Mouse (Mus musculus) yolk sac, embryonic 10.5 days (tissue): ENCODE data around the gene Wdr20.

Source experiments
- DNase-seq: peaks from one replicate; pipeline ENCODE4 v3.0.0-alpha.2; 2017; ENCODE audit warnings: low spot score

The Wdr20 gene

GRCm38 (mm10) chr12:110779296-110779695, 41.6 kb downstream of the Wdr20 start:
- DNase-seq, result no peak

- no peak for DNase-seq
Observed at GRCm38 (mm10) chr12:110781181-110781580, 43.4 kb downstream of the Wdr20 start.

DNA sequence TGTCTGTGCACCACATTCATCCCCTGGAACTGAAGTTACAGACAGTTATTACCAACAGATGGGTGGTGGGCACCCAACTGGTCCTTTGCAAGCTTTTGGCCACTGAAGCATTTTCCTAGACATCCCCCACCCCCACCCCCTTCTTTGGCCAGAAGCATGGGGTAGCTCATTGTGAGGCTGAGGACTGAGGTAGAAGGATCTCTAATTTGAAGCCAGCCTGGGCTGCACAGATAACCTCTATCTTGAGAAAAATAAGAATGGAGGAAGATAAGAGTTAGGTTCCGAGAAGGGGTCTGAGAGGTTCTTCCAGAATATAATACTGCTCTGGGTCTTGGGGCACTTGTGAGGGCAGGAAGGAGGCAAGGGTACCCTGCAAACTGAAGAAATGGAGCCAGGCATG, 44.5 kb downstream of the Wdr20 start:
- no peak for DNase-seq

DNA sequence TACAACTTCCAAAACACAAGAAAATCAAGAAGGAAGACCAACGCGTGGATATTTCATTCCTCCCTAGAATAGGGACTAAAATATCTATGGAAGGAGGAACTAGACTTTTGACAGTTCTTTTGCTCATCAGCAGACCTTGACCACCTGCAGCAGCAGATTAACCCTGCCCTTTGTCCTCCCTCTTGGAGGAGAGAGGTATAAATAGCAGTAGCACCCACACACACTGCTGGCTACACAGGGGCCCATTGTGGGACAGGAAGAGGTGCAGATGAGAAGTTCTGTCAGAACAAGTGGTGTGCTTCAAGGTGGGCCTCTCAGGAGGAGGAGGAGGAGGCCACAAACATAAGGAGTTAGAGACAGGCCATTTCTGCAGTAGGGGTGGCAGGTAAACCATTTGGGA, 46.5 kb downstream of the Wdr20 start:
- DNase-seq, result no peak

DNA sequence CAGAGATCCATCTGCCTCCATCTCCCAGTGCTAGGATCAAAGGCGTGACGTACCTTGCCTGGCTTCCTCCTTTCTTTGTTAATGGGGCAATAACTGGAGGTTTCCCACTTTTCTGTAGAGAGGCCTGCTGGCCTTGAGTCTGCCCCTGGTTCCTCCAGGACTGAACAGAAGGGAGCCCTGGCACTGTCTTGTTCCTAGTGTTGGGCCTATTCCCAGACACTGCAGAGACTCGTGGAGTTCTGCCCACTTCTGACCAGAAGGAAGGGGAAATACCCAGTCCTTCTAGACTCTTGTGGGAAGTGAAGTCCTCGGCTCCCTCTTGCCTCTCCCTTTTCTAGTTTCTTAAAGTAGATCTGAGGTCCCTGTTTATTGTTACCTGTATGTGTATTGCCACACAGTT, 48.5 kb downstream of the Wdr20 start:
- no peak for DNase-seq

DNA sequence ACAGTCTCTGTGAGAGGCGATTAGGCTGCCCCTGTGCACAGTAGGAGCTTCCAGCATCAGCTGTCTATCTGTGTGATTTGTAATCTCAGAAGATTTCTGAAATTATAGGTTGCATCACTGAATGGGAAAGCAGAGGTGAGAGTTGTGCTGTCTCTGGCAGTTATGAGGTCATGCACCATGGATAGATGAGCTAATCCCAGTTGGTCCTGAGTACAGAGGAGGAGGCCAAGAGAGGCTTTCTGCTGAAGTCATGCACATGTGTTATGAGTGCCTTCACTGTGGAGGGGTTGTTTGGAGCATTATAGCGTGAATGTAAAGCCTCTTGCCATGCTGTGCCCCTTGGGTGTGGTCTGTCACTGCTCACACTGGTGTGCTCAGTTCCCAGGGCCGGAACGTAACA, 52.8 kb downstream of the Wdr20 start:
- DNase-seq, result no peak

GRCm38 (mm10) chr12:110791026-110791425, 53.3 kb downstream of the Wdr20 start:
- no peak for DNase-seq

- DNase-seq, result no peak
Observed at GRCm38 (mm10) chr12:110795035-110795434, 57.3 kb downstream of the Wdr20 start.

DNA sequence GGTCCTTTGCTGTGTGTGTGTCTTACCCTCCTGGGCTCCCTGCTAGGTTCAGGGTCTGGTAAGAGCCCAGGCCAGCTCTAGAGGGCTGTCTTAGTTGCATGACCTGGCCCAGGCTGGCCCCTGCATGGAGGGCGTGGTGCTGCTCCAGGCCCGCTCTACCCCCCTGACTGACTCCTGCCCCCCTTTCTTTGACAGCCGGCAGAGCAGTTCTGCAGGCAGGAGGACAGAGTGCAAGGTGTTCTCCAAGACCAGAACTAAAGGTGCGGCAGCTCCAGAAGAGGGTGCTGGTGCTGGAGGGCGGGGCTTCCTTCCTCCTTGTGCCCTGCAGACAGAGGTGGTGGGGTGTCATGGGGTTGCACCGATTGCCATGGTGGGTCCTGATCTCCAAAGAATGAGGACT, 59.0 kb downstream of the Wdr20 start:
- DNase-seq, result no peak

GRCm38 (mm10) chr12:110797202-110797601, 59.5 kb downstream of the Wdr20 start:
- no peak for DNase-seq

- peak; percentile 38 for DNase-seq
Observed at GRCm38 (mm10) chr12:110797842-110798431, 60.2 kb downstream of the Wdr20 start.

GRCm38 (mm10) chr12:110799226-110799625, 61.5 kb downstream of the Wdr20 start:
- no peak for DNase-seq

DNA sequence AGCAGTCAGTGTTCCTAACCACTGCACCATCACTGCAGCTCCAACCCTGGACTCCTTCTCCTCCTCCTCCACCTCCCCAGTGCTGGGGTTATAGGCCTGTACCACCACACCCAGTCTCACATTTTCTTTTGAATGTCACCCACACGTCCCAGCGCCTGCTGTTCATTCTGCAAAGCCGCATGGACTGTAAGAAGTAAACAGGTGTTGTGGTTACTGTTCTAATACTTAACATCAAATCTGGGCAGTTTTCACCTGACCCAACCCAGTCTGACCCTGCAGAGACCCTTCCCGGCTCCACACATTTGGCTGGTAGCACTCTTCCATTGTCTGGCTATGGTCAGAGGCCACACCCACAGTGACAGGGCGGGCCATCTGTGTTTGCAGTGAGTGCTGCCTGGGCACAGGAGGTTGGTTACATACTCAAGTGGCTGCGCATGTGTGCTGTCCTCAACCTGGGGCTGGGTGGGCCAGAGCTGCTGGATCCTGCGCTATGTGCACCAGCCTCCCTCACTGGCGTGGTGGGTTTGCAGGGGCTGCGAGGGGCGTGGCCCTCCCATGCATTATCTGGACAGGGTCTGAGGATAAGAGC, 64.2 kb downstream of the Wdr20 start:
- DNase-seq, result no peak

- no peak for DNase-seq
Observed at GRCm38 (mm10) chr12:110802674-110803297, 65.0 kb downstream of the Wdr20 start.

DNA sequence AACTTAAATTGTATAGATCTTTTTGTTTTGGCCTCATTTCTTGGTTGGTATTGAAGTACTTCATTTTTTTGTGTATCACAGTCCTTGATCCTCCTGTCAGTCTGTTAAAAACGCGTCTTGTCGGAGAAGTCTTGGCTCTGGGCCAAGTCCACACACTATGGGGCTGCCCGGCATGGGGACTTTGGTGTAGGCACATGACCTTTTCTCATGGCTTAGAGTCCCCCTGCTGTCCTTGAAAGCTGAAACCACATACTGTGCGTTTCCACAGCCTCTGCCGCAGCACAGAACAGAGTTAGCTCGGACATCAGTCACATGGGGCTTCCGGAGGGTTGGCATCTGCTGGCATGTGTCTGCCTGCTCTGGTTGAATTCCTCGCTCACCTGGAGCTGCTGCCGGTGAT, 66.5 kb downstream of the Wdr20 start:
- no peak for DNase-seq

DNA sequence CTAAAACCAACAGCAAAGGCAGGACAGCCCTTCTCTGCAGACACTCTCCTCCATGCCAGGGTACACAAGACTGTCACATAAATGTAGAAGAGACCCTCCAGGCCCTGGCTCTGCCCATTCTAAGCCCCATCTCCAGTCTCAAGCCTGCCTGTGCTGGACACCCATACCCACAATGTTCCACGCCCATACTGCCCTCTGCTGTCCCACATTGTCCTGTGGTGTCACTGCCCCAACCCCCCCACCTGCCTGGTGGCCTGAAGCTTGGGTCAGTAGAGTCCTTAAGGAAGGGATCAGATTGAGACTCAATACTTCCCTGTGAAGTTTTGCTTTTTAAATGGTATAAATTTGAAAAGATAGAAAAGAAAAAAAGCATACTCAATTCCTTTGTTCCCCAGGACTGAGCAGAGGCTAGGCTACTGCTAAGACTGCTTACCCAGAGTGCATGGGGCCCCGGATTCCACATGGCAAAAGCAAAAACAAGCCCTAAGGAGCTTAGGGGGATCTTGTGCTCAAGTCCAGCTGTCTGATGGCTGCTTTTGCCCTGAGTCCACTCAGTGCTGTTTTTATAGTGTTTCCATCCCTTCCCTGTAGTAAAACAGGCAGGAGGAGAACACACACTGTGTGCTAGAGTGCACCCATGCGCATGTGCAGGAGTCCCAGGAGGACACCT, 68.7 kb downstream of the Wdr20 start:
- DNase-seq, result no peak

DNA sequence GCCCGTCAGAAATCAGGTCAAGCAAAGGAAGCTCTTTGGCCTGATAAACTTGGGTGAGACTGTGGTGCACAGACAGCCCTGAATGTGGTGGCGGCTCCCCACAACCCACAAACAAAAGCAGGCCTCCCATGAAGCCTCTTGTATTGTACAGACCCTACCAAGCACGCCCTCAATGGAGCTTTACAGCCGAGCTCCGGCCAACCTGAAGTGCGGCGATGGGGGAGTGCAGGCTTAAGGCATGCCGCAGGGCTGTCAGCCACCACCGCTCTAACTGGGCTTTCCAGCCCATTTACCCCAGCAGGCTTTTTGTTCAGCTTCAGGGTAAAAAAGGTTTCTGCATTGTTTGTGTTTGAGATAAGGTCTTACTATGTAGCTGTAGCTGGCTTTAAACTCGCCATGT, 70.7 kb downstream of the Wdr20 start:
- no peak for DNase-seq

DNA sequence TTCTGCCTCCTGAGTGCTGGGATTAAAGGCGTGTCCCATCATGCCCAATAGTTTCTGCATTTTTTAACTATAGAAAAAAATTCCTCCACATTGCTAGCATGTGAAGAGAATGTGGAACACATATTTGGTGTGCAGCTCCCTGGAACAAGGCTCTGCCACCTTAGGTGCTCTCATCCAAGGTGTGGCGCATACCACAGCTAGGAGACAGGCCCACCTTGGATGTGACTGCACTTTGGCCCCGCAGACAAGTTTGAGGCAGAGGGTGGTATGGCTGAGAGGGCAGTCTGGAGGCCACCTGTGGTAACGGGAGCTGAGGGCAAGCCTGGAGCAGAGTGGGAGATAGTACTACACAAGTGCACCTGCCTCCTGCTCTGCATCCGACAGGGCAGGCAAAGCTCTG, 71.1 kb downstream of the Wdr20 start:
- no peak for DNase-seq

GRCm38 (mm10) chr12:110813132-110813531, 75.4 kb downstream of the Wdr20 start:
- no peak for DNase-seq

DNA sequence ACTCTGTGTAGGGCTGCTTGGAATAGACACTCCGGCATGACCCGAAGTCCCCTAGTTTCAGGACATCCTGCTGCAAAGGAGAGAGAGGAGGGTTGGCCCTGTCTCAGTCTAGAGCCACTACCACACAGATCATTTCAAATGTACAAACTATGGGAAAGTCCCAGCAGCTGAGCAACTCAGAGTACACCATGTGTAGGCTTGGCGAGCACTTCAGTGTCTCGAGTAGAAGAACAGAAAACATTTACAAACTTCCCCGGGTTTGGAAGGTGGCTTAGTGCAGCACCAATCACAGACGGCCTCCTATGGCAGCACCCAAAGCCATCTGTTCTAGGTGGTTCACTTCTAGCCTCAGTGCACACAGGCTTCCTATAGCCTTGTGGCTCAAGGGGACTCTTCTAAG, 75.9 kb downstream of the Wdr20 start:
- DNase-seq, result no peak

DNA sequence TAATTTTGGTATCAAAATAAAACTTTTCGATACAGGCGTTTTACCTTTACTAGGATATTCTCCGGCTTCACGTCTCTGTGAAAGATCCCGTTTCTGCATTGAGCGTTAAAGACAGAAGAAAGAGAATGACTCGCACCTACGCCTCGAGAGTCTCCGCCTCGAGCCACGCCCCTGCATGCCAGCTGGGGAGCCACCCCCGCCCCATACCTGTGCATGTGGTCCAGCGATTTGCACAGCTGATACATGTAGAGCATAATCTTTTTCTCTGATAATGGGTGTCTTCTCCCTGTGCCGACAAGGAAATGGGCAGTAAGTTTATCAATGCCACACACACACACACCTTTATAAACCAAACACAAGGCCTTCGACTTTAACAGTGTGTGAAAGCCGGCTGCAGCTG, 77.2 kb downstream of the Wdr20 start:
- no peak for DNase-seq

DNA sequence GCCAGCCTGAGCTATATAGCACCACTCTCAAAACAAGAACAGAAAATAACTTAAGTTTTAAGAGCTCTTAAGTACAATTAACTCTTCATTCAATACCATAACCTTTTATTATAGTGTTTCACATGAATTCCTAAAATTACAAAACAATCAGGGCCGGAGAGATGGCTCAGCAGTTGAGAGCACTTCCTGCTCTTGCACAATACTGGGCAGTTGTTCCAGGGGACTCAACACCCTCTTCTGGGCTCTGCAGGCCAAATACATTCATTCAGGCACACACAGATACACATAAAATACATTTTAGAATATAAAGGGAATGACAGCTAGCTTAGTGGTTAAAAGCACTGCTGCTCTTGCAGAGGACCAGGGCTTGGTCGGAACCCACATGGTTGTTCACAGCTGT, 79.1 kb downstream of the Wdr20 start:
- no peak for DNase-seq

- DNase-seq, result no peak
Observed at GRCm38 (mm10) chr12:110819367-110819766, 81.6 kb downstream of the Wdr20 start.
